Mouse (Mus musculus) G1E (cell line): Measurements from ENCODE around the gene Ubxn11. TPM values are rescaled to one million over a fixed set of nuclear protein-coding genes. Genes with fewer than 3 reads are reported as not detected.

Experiments
- ATAC-seq: 2 replicates; pipeline ENCODE4 v1.8.0; 2016; ENCODE audit warnings: mild to moderate bottlenecking; ENCODE audit not compliant: insufficient number of reproducible peaks, poor library complexity, low FRiP score, severe bottlenecking; ENCODE audit errors: extremely low read depth
- DNase-seq: peaks from one replicate; pipeline ENCODE4 v3.0.0; 2012; ENCODE audit warnings: low spot score
- H3K27me3 ChIP-seq: 2 replicates; pipeline ENCODE4 v1.6.1; 2012; ENCODE audit warnings: mild to moderate bottlenecking, low read length, inconsistent platforms; ENCODE audit not compliant: insufficient read depth
- H3K36me3 ChIP-seq: replicated peaks from 2 replicates; pipeline ENCODE3; 2012; ENCODE audit warnings: mild to moderate bottlenecking, inconsistent platforms
- H3K4me1 ChIP-seq: 2 replicates; pipeline ENCODE4 v1.6.1; 2012; ENCODE audit warnings: low read depth, low read length, inconsistent platforms, mixed read lengths; ENCODE audit not compliant: insufficient read depth
- H3K4me3 ChIP-seq: 2 replicates; pipeline ENCODE4 v1.5.1; 2012; ENCODE audit warnings: low read depth, mild to moderate bottlenecking, inconsistent platforms, low read length, moderate library complexity, mixed read lengths
- H3K9me3 ChIP-seq: replicated peaks from 2 replicates; pipeline ENCODE4 v1.6.1; 2012; ENCODE audit warnings: inconsistent platforms
- CTCF ChIP-seq: IDR thresholded peaks from 2 replicates; pipeline ENCODE4 v1.5.1; 2012; ENCODE audit warnings: low read depth, low read length, inconsistent platforms, mixed read lengths
- GATA1 ChIP-seq: IDR thresholded peaks from 2 replicates; pipeline ENCODE4 v1.6.1; 2012; ENCODE audit warnings: borderline replicate concordance, low read length, inconsistent platforms, mixed read lengths
- GATA2 ChIP-seq: IDR thresholded peaks from 2 replicates; pipeline ENCODE4 v1.6.1; 2012; ENCODE audit warnings: low read depth, low read length, inconsistent platforms, borderline replicate concordance
- POLR2AphosphoS5 ChIP-seq: IDR thresholded peaks from 2 replicates; pipeline ENCODE4 v1.6.1; 2012; ENCODE audit warnings: low read depth, low read length, inconsistent platforms; ENCODE audit not compliant: insufficient replicate concordance
- TAL1 ChIP-seq: conservative IDR thresholded peaks from 2 replicates; pipeline ENCODE4 v1.6.1; 2012; ENCODE audit warnings: low read depth, low read length, inconsistent platforms, mixed read lengths
- polyA plus RNA-seq: library from polyadenylated mRNA; stranded (reverse); fragments of >175 nt; gene quantifications from 2 replicates; pipeline ENCODE4 v1.2.3, GENCODE M21; 2012
- total RNA-seq, 2 experiments: library from RNA; stranded (forward) in 1 of 2; stranded (reverse) in 1 of 2; fragments of 200-1000 nt in 1 of 2; fragments of >200 nt in 1 of 2; fragmentation: Nextera tagmentation in 1 of 2; gene quantifications; 2 replicates each; pipeline ENCODE4 v1.2.3; 2014 to 2017

Ubxn11 gene
- total and polyA plus RNA-seq, 3 experiments: 3.4 to 13.8 (median 13.2) TPM

- no peaks in the 10 kb centered on the region for H3K36me3 ChIP-seq
- ATAC-seq (no peak), DNase-seq (no peak)
- no peaks in the 10 kb centered on the region for H3K9me3 ChIP-seq
- TF ChIP-seq POLR2AphosphoS5 (no peak), GATA1 (no peak), GATA2 (no peak), TAL1 (no peak), CTCF (no peak)
- no peak overlapping the region for H3K4me3 ChIP-seq
- peaks cover 58% of the 10 kb centered on the region for H3K27me3 ChIP-seq
- peaks cover under 1% of the 10 kb centered on the region for H3K4me1 ChIP-seq
These were observed 33.4 kb upstream of the Ubxn11 start for GRCm38 (mm10) chr4:134068793-134069580.

GRCm38 (mm10) chr4:134078694-134079093, 23.7 kb upstream of the Ubxn11 start:
- Histone ChIP-seq H3K36me3 (no peaks in the 10 kb centered on the region), H3K4me1 (peaks cover 25% of the 10 kb centered on the region), H3K4me3 (no peak overlapping the region), H3K9me3 (no peaks in the 10 kb centered on the region), H3K27me3 (peaks cover 46% of the 10 kb centered on the region)
- TF ChIP-seq CTCF: peak; percentile 8; the same call in 1 of the 2 replicates
- TF ChIP-seq GATA1: no peak
- DNase-seq (no peak), ATAC-seq (no peak; the same call in 1 of the 2 replicates)

GRCm38 (mm10) chr4:134080674-134081073, 21.7 kb upstream of the Ubxn11 start:
- ATAC-seq: no peak
- no peak overlapping the region for H3K4me3 ChIP-seq
- DNase-seq: no peak
- H3K27me3 ChIP-seq: peaks cover 34% of the 10 kb centered on the region
- H3K36me3 ChIP-seq: no peaks in the 10 kb centered on the region
- H3K9me3 ChIP-seq: no peaks in the 10 kb centered on the region; the same call in 1 of the 2 replicates
- H3K4me1 ChIP-seq: peaks cover 25% of the 10 kb centered on the region
- TF ChIP-seq TAL1 (no peak), CTCF (no peak), POLR2AphosphoS5 (no peak), GATA1 (no peak), GATA2 (no peak)

GRCm38 (mm10) chr4:134081730-134082386, 20.5 kb upstream of the Ubxn11 start:
- Histone ChIP-seq H3K4me1 (peaks cover 25% of the 10 kb centered on the region), H3K27me3 (peaks cover 34% of the 10 kb centered on the region), H3K9me3 (no peaks in the 10 kb centered on the region; the same call in 1 of the 2 replicates), H3K4me3 (peak overlapping the region; percentile 71), H3K36me3 (no peaks in the 10 kb centered on the region)
- DNase-seq: peak; percentile 57
- no peak for TF ChIP-seq CTCF
- no peak for TF ChIP-seq GATA1
- no peak for TF ChIP-seq POLR2AphosphoS5
- TF ChIP-seq TAL1: no peak
- no peak for TF ChIP-seq GATA2
- peak; percentile 40 for ATAC-seq

- Histone ChIP-seq H3K9me3 (no peaks in the 10 kb centered on the region; the same call in 1 of the 2 replicates), H3K27me3 (peaks cover 33% of the 10 kb centered on the region), H3K36me3 (no peaks in the 10 kb centered on the region), H3K4me3 (peak overlapping the region; percentile 71; the same call in 1 of the 2 replicates), H3K4me1 (peaks cover 29% of the 10 kb centered on the region)
- ATAC-seq: no peak
- TF ChIP-seq TAL1 (no peak), CTCF (no peak), POLR2AphosphoS5 (no peak), GATA1 (no peak), GATA2 (no peak)
- DNase-seq: no peak
These were observed 19.9 kb upstream of the Ubxn11 start for GRCm38 (mm10) chr4:134082460-134082859.

GRCm38 (mm10) chr4:134084999-134085398, 17.4 kb upstream of the Ubxn11 start:
- TF ChIP-seq POLR2AphosphoS5 (no peak), CTCF (0 out of 2 replicates have a peak, but pooled peaks have one; percentile 20)
- peaks cover 47% of the 10 kb centered on the region for H3K4me1 ChIP-seq
- DNase-seq (no peak), ATAC-seq (no peak)
- H3K36me3 ChIP-seq: no peaks in the 10 kb centered on the region
- H3K27me3 ChIP-seq: peaks cover 36% of the 10 kb centered on the region
- no peaks in the 10 kb centered on the region; the same call in 1 of the 2 replicates for H3K9me3 ChIP-seq
- no peak overlapping the region for H3K4me3 ChIP-seq
